Mouse (Mus musculus): Measurements from ENCODE around the gene Wdr66.

Wdr66 gene

DNA sequence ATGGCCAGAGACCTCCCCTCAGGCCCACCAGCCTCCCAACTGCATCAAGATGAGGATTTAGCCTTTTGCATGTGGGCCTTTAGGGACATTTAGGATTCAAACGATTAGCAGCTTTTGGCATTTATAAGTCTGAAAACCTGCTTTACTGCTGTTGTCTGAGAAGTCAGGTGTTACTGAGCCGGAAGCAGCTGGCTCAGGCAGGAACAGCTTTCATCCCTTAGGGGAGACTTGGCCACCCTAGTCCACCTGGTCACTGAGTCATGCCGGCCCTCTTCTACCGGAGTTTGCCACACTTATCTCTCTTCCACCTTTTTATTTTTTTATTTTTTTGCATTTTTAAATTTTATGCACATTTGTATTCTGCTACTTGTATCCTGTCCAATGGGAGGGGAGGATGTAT, 105.4 kb downstream of the Wdr66 start:
- no peak for DNase-seq (ENCODE audit: low read depth, low spot score)

DNA sequence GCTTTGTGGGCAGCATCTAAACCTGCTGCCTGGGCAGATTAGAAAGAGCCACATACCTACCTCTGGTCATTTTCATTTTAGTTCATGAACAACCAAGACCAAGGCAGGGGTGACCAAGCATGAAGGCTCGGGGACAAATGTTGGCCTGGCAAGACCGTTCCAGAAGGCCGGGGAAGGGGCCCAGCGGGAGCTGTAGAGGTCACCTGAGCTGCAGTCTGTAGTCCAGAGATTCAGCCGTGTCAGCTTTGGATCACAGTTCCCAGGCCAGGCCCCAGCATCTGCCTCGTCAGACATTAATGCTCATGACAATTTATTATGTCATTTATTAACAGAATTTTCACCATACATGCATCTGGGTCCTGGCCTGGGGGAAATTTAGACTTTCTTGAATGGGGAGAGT, 107.5 kb downstream of the Wdr66 start:
- no peak for DNase-seq (ENCODE audit: low read depth, low spot score)

- no peak for DNase-seq (ENCODE audit: low read depth, low spot score)
Measured at GRCm38 (mm10) chr5:123362911-123363310, 111.0 kb downstream of the Wdr66 start.

GRCm38 (mm10) chr5:123364302-123364971, 112.5 kb downstream of the Wdr66 start:
- DNase-seq (ENCODE audit: low read depth, low spot score) = no peak

DNA sequence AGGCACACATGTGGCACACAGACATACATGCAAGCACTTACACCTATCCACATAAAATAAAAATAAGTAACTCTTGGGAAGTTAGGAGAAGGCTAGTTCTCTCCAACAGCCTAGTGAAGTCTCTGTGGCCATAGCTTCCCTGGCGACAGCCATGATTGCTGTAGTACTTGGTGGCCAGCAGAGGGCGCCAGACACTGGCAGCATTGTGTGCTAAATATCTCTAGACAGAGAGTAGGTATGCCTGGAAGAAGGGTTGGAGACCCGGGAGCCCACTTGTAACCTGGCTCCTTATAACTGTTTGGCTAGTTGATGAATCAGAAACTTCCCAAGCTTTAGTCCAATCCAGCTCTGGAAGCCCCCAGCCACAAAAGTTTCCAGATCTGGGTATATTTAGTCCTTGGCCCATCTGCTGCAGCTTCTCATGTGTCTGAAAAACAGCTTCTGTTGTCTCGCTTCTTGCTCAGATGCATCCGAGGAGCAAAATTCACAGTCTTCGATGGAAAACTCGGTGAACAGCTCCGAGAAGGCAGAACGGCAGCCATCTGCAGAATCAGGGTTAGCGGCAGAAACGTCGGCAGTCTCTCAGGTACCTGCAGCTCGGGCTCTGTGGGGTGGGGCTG, 117.1 kb downstream of the Wdr66 start:
- DNase-seq (ENCODE audit: low read depth, low spot score) = no peak

DNA sequence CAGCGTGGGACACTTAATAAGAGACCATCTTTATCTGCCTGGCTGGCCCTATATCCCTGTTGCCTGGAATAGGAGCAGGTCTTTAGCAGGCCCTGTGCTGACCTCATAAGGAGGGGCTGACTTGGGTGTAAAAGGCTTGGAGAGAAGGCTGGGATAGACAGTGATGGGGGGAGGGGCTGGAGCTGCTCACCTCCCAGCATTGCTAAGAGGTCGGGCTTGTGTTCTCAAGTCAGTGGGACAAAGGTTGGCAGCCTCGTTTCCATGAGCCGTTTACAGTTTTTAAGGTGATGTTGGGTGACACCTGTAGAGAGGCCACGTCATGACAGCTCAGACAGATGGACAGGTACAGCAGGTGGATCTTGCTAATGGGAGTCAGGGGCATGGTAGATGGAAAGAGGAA, 118.1 kb downstream of the Wdr66 start:
- no peak for DNase-seq (ENCODE audit: low read depth, low spot score)

DNA sequence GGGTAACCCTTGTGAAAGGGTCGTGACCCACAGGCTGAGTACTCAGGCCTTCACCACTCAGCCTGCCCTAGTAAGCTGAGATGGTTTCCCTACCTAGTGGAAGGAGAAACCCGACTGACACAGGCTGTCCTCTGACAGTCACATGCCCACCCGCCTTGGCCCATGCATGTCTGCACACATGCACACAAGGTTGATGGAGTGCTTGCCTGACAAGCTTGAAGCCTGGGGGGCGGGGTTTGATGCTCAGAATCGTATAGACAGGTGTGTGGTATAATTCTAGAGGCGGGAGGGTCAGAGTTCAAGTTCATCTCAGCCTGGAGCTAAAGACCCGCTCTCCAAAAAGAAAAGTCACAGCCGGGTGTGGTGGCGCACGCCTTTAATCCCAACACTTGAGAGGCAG, 123.4 kb downstream of the Wdr66 start:
- DNase-seq (ENCODE audit: low read depth, low spot score) = no peak

- DNase-seq (ENCODE audit: low read depth, low spot score) = no peak
Measured at GRCm38 (mm10) chr5:123375793-123376452, 124.0 kb downstream of the Wdr66 start.

GRCm38 (mm10) chr5:123376569-123376968, 124.7 kb downstream of the Wdr66 start:
- DNase-seq (ENCODE audit: low read depth, low spot score) = peak; percentile 56

All from telencephalon, adult 2 months (tissue).